Mouse (Mus musculus) G1E (cell line): ENCODE data around the gene Pglyrp1.

ENCODE experiments used
- CTCF ChIP-seq: IDR thresholded peaks from 2 replicates; pipeline ENCODE4 v1.5.1; 2012; ENCODE audit warnings: low read depth, low read length, inconsistent platforms, mixed read lengths
- TAL1 ChIP-seq: conservative IDR thresholded peaks from 2 replicates; pipeline ENCODE4 v1.6.1; 2012; ENCODE audit warnings: low read depth, low read length, inconsistent platforms, mixed read lengths

DNA sequence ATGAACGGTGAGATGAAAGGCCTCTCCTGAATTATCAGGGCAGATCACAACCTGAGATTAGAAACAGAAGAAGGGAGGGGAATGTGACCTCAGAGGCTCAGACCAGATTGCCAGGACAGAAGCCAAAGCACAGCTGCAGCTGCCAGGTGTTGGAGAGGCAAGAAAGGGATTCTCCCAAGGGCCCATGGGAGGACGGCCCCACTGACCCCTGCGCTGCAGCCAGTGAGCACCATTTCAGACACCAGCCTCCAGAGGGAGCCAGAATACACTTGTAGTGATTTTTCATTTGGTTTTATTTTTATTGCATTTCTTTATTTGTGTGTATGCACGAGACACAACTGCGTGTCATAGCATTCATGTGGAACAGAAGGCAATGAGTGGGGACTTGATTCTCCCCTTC, 25.4 kb downstream of the Pglyrp1 start:
- TF ChIP-seq TAL1, result no peak
- no peak for TF ChIP-seq CTCF
